Mouse (Mus musculus) kidney, adult 10 weeks (tissue): ENCODE data around the gene Gm10801. TPM values are rescaled to one million over a fixed set of nuclear protein-coding genes. Genes with fewer than 3 reads are reported as not detected.

Experiments used
- polyA plus RNA-seq: library from polyadenylated mRNA; stranded (reverse); fragments of 350-450 nt; fragmentation: Illumina TruSeq; extraction: RNeasy Lipid Tissue Mini Kit (QIAGEN cat#74804); gene quantifications from one replicate; pipeline ENCODE4 v1.2.3, GENCODE M21; 2014; ENCODE audit warnings: low read depth, low replicate concordance

Gene Gm10801
- polyA plus RNA-seq, result not detected

DNA sequence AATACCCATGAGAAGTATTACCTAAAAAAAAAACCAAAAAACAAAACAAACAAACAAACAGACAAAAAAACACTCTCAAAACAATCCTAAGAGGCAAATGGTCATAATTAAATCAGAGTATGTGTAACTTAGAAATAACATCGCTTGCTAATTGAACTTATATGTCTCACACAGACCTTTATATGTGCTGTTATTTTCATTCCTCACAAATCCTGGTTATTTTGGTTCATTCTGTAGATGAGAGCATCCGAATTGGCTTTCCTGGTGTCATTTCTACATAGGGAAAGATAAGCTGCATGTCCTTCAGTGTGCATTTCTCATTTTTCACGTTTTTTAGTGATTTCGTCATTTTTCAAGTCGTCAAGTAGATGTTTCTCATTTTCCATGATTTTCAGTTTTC is at the start of gene Gm10801:
Gene Gm10801 (plus strand): TSS at position 301 of the 400 bp plus-strand sequence.

DNA sequence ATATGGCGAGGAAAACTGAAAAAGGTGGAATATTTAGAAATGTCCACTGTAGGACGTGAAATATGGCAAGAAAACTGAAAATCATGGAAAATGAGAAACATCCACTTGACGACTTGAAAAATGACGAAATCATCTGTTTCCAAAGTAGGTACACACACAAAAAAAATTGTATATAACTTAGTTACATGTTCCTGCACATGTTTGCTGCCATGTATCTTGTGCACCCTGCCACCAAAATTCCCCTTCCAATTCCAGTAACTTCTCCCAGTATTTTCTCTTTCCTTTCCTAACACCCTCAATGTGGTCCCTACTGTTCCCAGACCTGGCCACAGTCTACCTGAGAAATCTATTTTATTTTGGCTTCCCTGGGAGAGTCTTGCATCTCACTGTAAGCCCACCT is 5.2 kb downstream of the Gm10801 start, which contains the start of gene Gm10800:
Gene Gm10800 (minus strand): TSS at position 101 of the 400 bp plus-strand sequence.

Other genes starting within 250 kb of the Gm10801 start
- not detected for gene Gm10800, start 5.1 kb downstream of the Gm10801 start, polyA plus RNA-seq